Mouse (Mus musculus) forebrain, embryonic 11.5 days (tissue): ENCODE measurements around the gene Rcan2. TPM values are rescaled to one million over a fixed set of nuclear protein-coding genes. Genes with fewer than 3 reads are reported as not detected.

ENCODE experiments used
- ATAC-seq: fragments of 200-750 bp; cut with Nextera tagmentation; replicated peaks from 2 replicates; pipeline ENCODE4 v1.8.0; 2017; ENCODE audit warnings: moderate TSS enrichment; ENCODE audit not compliant: low FRiP score
- DNase-seq: peaks from one replicate; pipeline ENCODE4 v3.0.0-alpha.2; 2017; ENCODE audit warnings: low spot score
- H3K27ac ChIP-seq: fragments of 300-500 bp; sonication (generic); 2 replicates; pipeline ENCODE4 v1.5.1; 2014; ENCODE audit warnings: low read depth, low read length
- H3K27me3 ChIP-seq: fragments of 300-500 bp; sonication (generic); 2 replicates; pipeline ENCODE4 v1.6.1; 2014; ENCODE audit warnings: mild to moderate bottlenecking, low read length, mixed read lengths; ENCODE audit not compliant: control insufficient read depth, insufficient read depth
- H3K36me3 ChIP-seq: fragments of 300-500 bp; sonication (generic); 2 replicates; pipeline ENCODE4 v1.6.1; 2014; ENCODE audit warnings: mild to moderate bottlenecking, low read length, moderate library complexity, mixed read lengths; ENCODE audit not compliant: control insufficient read depth, insufficient read depth
- H3K4me1 ChIP-seq: fragments of 300-500 bp; sonication (generic); replicated peaks from 2 replicates; pipeline ENCODE4 v1.6.1; 2014; ENCODE audit warnings: low read length, mixed read lengths; ENCODE audit not compliant: control insufficient read depth, insufficient read depth
- H3K4me2 ChIP-seq: fragments of 300-500 bp; sonication (generic); 2 replicates; pipeline ENCODE4 v1.6.1; 2014; ENCODE audit warnings: low read depth, mild to moderate bottlenecking, low read length, moderate library complexity, mixed read lengths; ENCODE audit not compliant: severe bottlenecking
- H3K4me3 ChIP-seq: fragments of 300-500 bp; sonication (generic); 2 replicates; pipeline ENCODE4 v1.5.1; 2014; ENCODE audit warnings: low read depth, low read length
- H3K9ac ChIP-seq: fragments of 300-500 bp; sonication (generic); 2 replicates; pipeline ENCODE4 v1.6.1; 2014; ENCODE audit warnings: low read length
- H3K9me3 ChIP-seq: fragments of 300-500 bp; sonication (generic); 2 replicates; pipeline ENCODE4 v1.6.1; 2016; ENCODE audit warnings: low read length, mixed read lengths; ENCODE audit not compliant: control insufficient read depth
- WGBS: fragments of 180-500 bp; shearing (Covaris S2); extraction: QIAGEN DNeasy Blood & Tissue Kit; methylation state at CpG from one replicate; pipeline ENCODE4 v1.1.7; 2014; 5-methylcytosine and 5-hydroxymethylcytosine counted together
- polyA plus RNA-seq: library from polyadenylated mRNA; unstranded; fragments of >200 nt; fragmentation: Nextera tagmentation; extraction: Ambion mirVana; gene quantifications from 2 replicates; pipeline ENCODE4 v1.2.1, GENCODE M21; 2014

Rcan2 gene
- 18.9 and 20.6 TPM in 2 replicates for polyA plus RNA-seq

GRCm38 (mm10) chr17:43801077-43801476, at the start of gene Rcan2:
Gene Rcan2 (plus strand): TSS chr17:43801351.
- H3K4me1 ChIP-seq: peaks cover 4% of the 10 kb centered on the region; the same call in 1 of the 2 replicates
- H3K9me3 ChIP-seq: no peaks in the 10 kb centered on the region
- H3K4me2 ChIP-seq: peak within 1 kb of the TSS; percentile 93
- no peaks in the 10 kb centered on the region for H3K36me3 ChIP-seq
- ATAC-seq (peak; percentile 82), DNase-seq (peak; percentile 68)
- 2% methylated on average over 7 of the region's 7 CpGs for WGBS
- H3K9ac ChIP-seq: peak within 1 kb of the TSS; percentile 66
- H3K27ac ChIP-seq: no peak within 1 kb of the TSS
- H3K27me3 ChIP-seq: no peaks in the 10 kb centered on the region
- peak within 1 kb of the TSS; percentile 63 for H3K4me3 ChIP-seq

GRCm38 (mm10) chr17:43752811-43753210, 48.3 kb upstream of the Rcan2 start:
- Histone ChIP-seq H3K9me3 (no peaks in the 10 kb centered on the region), H3K4me2 (no peak overlapping the region), H3K27ac (no peak overlapping the region), H3K4me3 (no peak overlapping the region), H3K27me3 (no peaks in the 10 kb centered on the region), H3K36me3 (no peaks in the 10 kb centered on the region), H3K4me1 (no peaks in the 10 kb centered on the region), H3K9ac (no peak overlapping the region)
- 76% methylated on average over 1 of the region's 1 CpGs for WGBS
- DNase-seq: no peak
- ATAC-seq: no peak

GRCm38 (mm10) chr17:43754687-43755086, 46.5 kb upstream of the Rcan2 start:
- 82% methylated on average over 5 of the region's 5 CpGs for WGBS
- H3K4me1 ChIP-seq: no peaks in the 10 kb centered on the region
- ATAC-seq (no peak), DNase-seq (no peak)
- H3K4me3 ChIP-seq: no peak overlapping the region
- H3K36me3 ChIP-seq: no peaks in the 10 kb centered on the region
- H3K9ac ChIP-seq: no peak overlapping the region
- H3K27ac ChIP-seq: no peak overlapping the region
- no peaks in the 10 kb centered on the region for H3K27me3 ChIP-seq
- H3K4me2 ChIP-seq: no peak overlapping the region
- no peaks in the 10 kb centered on the region for H3K9me3 ChIP-seq

- DNase-seq: no peak
- no peaks in the 10 kb centered on the region for H3K27me3 ChIP-seq
Observed at GRCm38 (mm10) chr17:43758607-43759259, 42.4 kb upstream of the Rcan2 start.

GRCm38 (mm10) chr17:43784531-43784930, 16.6 kb upstream of the Rcan2 start:
- Histone ChIP-seq H3K27ac (no peak overlapping the region), H3K4me2 (no peak overlapping the region), H3K9ac (no peak overlapping the region), H3K27me3 (no peaks in the 10 kb centered on the region), H3K36me3 (no peaks in the 10 kb centered on the region), H3K4me3 (no peak overlapping the region), H3K9me3 (no peaks in the 10 kb centered on the region), H3K4me1 (no peaks in the 10 kb centered on the region)
- WGBS: 64% methylated on average over 4 of the region's 4 CpGs
- DNase-seq (no peak), ATAC-seq (no peak)

More at GRCm38 (mm10) chr17:43758607-43759259, 42.4 kb upstream of the Rcan2 start:
- Histone ChIP-seq H3K9ac (no peak overlapping the region), H3K9me3 (no peaks in the 10 kb centered on the region), H3K4me2 (no peak overlapping the region), H3K4me3 (no peak overlapping the region), H3K27ac (no peak overlapping the region), H3K4me1 (no peaks in the 10 kb centered on the region), H3K36me3 (no peaks in the 10 kb centered on the region)
- WGBS: 69% methylated on average over 15 of the region's 15 CpGs
- no peak for ATAC-seq

GRCm38 (mm10) chr17:43788222-43788621, 12.9 kb upstream of the Rcan2 start:
- ATAC-seq (no peak), DNase-seq (no peak)
- H3K4me3 ChIP-seq: no peak overlapping the region
- H3K27ac ChIP-seq: no peak overlapping the region
- H3K36me3 ChIP-seq: no peaks in the 10 kb centered on the region
- H3K4me2 ChIP-seq: no peak overlapping the region
- no peak overlapping the region for H3K9ac ChIP-seq
- no peaks in the 10 kb centered on the region for H3K27me3 ChIP-seq
- WGBS: 90% methylated on average over 5 of the region's 5 CpGs
- no peaks in the 10 kb centered on the region for H3K4me1 ChIP-seq
- H3K9me3 ChIP-seq: no peaks in the 10 kb centered on the region

- DNase-seq (no peak), ATAC-seq (no peak)
- Histone ChIP-seq H3K9ac (no peak overlapping the region), H3K4me1 (no peaks in the 10 kb centered on the region), H3K27ac (no peak overlapping the region), H3K36me3 (no peaks in the 10 kb centered on the region), H3K4me3 (no peak overlapping the region), H3K4me2 (no peak overlapping the region), H3K9me3 (no peaks in the 10 kb centered on the region), H3K27me3 (no peaks in the 10 kb centered on the region)
Observed at GRCm38 (mm10) chr17:43789376-43789775, 11.8 kb upstream of the Rcan2 start.

- H3K27me3 ChIP-seq: no peaks in the 10 kb centered on the region
- no peaks in the 10 kb centered on the region for H3K4me1 ChIP-seq
- DNase-seq (no peak), ATAC-seq (no peak)
- no peak overlapping the region for H3K9ac ChIP-seq
- 90% methylated on average over 3 of the region's 3 CpGs for WGBS
- H3K36me3 ChIP-seq: no peaks in the 10 kb centered on the region
- no peak overlapping the region for H3K4me2 ChIP-seq
- H3K9me3 ChIP-seq: no peaks in the 10 kb centered on the region
- no peak overlapping the region for H3K27ac ChIP-seq
- H3K4me3 ChIP-seq: no peak overlapping the region
Observed at GRCm38 (mm10) chr17:43791751-43792150, 9.4 kb upstream of the Rcan2 start.

- no peak overlapping the region for H3K4me3 ChIP-seq
- ATAC-seq (no peak), DNase-seq (no peak)
- no peaks in the 10 kb centered on the region for H3K36me3 ChIP-seq
- no peak overlapping the region for H3K9ac ChIP-seq
- no peak overlapping the region for H3K4me2 ChIP-seq
- H3K4me1 ChIP-seq: no peaks in the 10 kb centered on the region
- 73% methylated on average over 1 of the region's 1 CpGs for WGBS
- no peaks in the 10 kb centered on the region for H3K9me3 ChIP-seq
- H3K27me3 ChIP-seq: no peaks in the 10 kb centered on the region
- no peak overlapping the region for H3K27ac ChIP-seq
Observed at GRCm38 (mm10) chr17:43794731-43795280, 6.3 kb upstream of the Rcan2 start.
